Mouse (Mus musculus) lung, adult 2 months (tissue): Measurements from ENCODE around the gene Pon2. TPM values are rescaled to one million over a fixed set of nuclear protein-coding genes. Genes with fewer than 3 reads are reported as not detected.
"Not testable (repeated sequence)": the region's sequence is repeated elsewhere in the genome, so short reads cannot be mapped to it uniquely, and the experiment has no call there.

ENCODE experiments used
- DNase-seq: peaks from one replicate; pipeline ENCODE4 v3.0.0; 2022
- H3K4me1 ChIP-seq: fragments of 200-500 bp; 2 replicates; pipeline ENCODE4 v1.6.1; 2011; ENCODE audit warnings: low read length; ENCODE audit not compliant: control insufficient read depth, insufficient read depth
- H3K4me3 ChIP-seq: fragments of 200-500 bp; replicated peaks from 2 replicates; pipeline ENCODE3; 2011; ENCODE audit warnings: low read depth, mild to moderate bottlenecking, control low read depth, low read length; ENCODE audit errors: extremely low read depth
- CTCF ChIP-seq: fragments of 200-500 bp; IDR thresholded peaks from 2 replicates; pipeline ENCODE4 v1.5.1; 2011; ENCODE audit warnings: mild to moderate bottlenecking, low read length, control low read depth; ENCODE audit not compliant: insufficient read depth
- POLR2A ChIP-seq: fragments of 200-500 bp; IDR thresholded peaks from 2 replicates; pipeline ENCODE4 v1.6.1; 2011; ENCODE audit warnings: low read depth, mild to moderate bottlenecking, control low read depth, low read length, borderline replicate concordance; ENCODE audit errors: extremely low read depth
- WGBS: fragments of 180-500 bp; shearing (Covaris S2); methylation state at CpG from one replicate; pipeline ENCODE4 v1.1.7; 2018; 5-methylcytosine and 5-hydroxymethylcytosine counted together
- polyA plus RNA-seq: library from polyadenylated mRNA; depleted of rRNA; stranded (reverse); fragments of >200 nt; gene quantifications from 2 replicates; pipeline ENCODE4 v1.2.3, GENCODE M21; 2012; rRNA removed

Pon2 gene
- polyA plus RNA-seq, 1 experiment, result 38.2 TPM

DNA sequence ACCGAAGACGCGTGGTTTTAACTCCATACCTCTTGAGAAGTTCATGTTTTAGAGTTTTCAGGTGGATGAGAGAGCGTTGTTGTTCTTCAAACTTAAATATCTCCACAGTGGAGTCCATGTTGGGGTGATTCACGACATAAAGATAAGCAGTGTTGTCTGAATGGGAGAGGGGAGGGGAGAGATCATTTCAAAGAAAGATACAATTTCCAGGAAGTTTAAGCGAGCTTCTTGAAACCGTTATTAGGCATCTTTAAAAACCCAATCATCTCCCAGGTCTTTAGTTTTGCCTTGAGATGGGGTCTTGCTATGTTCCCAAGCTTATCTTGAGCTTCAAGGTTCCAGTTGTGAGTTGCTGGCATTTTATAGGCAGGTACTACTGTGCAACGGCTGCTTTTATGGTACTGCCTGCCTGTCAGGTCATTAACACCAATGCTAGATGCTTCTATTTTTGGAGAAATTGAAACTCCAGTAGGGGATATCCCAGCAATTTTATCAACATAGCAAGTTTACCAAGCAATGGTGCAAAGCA lies 61.3 kb downstream of the Pon2 start:
- WGBS, result 82% methylated on average over 8 of the region's 8 CpGs
- TF ChIP-seq POLR2A (no peak), CTCF (no peak)
- no peak for DNase-seq
- Histone ChIP-seq H3K4me3 (no peak overlapping the region), H3K4me1 (no peaks in the 10 kb centered on the region)

- no peak for DNase-seq
- WGBS, result 61% methylated on average over 3 of the region's 3 CpGs
- TF ChIP-seq CTCF (no peak), POLR2A (no peak)
- H3K4me3 ChIP-seq, result no peak overlapping the region
- H3K4me1 ChIP-seq, result no peaks in the 10 kb centered on the region
Measured at GRCm38 (mm10) chr6:5234563-5234962, 63.7 kb downstream of the Pon2 start.

GRCm38 (mm10) chr6:5233812-5234211 lies 64.4 kb downstream of the Pon2 start:
- peak; percentile 21 for DNase-seq
- Histone ChIP-seq H3K4me3 (no peak overlapping the region), H3K4me1 (no peaks in the 10 kb centered on the region)
- WGBS, result 57% methylated on average over 1 of the region's 1 CpGs
- TF ChIP-seq POLR2A (no peak), CTCF (no peak)

- DNase-seq, result no peak
- TF ChIP-seq CTCF (no peak), POLR2A (no peak)
- WGBS, result 70% methylated on average over 4 of the region's 4 CpGs
- H3K4me1 ChIP-seq, result no peaks in the 10 kb centered on the region
- no peak overlapping the region for H3K4me3 ChIP-seq
Measured at GRCm38 (mm10) chr6:5232022-5232421, 66.2 kb downstream of the Pon2 start.

DNA sequence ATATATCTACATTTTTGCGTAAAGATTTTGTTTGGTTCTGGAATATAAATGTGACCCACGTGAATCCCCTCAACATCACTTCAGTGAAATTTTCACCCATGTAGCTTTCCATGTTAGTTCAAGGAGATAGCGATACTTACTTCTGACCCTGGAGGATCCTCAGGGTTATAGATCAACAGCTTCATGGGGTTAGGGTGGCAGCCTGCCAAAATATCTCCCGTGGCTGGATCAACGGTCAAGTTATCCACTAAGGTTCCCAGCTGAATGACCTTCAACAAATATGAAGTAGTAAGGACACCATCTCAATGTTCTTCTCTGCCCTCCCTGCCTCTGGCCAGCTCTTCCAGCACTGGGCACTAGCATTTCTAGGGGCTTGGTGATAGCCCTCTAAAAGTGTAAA lies 68.0 kb downstream of the Pon2 start:
- TF ChIP-seq CTCF (no peak), POLR2A (no peak)
- DNase-seq, result no peak
- Histone ChIP-seq H3K4me1 (no peaks in the 10 kb centered on the region), H3K4me3 (no peak overlapping the region)
- WGBS, result 67% methylated on average over 5 of the region's 5 CpGs

DNA sequence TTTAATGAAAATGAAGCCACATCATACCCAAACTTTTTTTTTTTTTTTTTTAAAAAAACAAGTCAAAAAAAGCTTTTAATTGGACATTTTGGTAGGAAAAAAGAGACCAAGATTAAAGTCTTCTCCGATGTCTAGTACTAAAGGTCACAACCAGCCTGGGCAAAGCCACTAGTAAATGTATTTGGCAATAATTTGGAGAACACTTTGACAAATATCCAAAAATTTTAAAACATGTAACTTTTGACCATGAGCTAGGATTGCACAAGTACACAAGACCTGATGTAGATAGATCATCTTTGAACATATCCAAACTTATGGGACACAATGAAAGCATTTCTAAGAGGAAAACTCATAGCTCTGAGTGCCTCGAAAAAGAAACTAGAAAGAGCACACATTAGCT lies 74.7 kb downstream of the Pon2 start:
- DNase-seq, H3K4me3 ChIP-seq, H3K4me1 ChIP-seq: not testable (repeated sequence)
- 69% methylated on average over 2 of the region's 2 CpGs for WGBS

- TF ChIP-seq POLR2A, result no peak
- TF ChIP-seq CTCF, result no peak
- no peaks in the 10 kb centered on the region for H3K4me1 ChIP-seq
- WGBS, result 76% methylated on average over 3 of the region's 3 CpGs
- DNase-seq, result no peak
- H3K4me3 ChIP-seq, result no peak overlapping the region
Measured at GRCm38 (mm10) chr6:5222080-5222479, 76.2 kb downstream of the Pon2 start.

- Histone ChIP-seq H3K4me1 (no peaks in the 10 kb centered on the region), H3K4me3 (no peak overlapping the region)
- no peak for DNase-seq
- 91% methylated on average over 4 of the region's 4 CpGs for WGBS
- no peak for TF ChIP-seq POLR2A
- TF ChIP-seq CTCF, result no peak
Measured at GRCm38 (mm10) chr6:5218190-5218589, 80.1 kb downstream of the Pon2 start.

Other genes starting within 250 kb of the Pon2 start
- gene Pon1, start 104.5 kb downstream of the Pon2 start, polyA plus RNA-seq, result 28.5 and 44.0 TPM in 2 replicates
- 28.2 and 39.8 TPM in 2 replicates for gene Pon3, start 42.2 kb downstream of the Pon2 start, polyA plus RNA-seq
- gene Asb4, start 84.9 kb upstream of the Pon2 start, polyA plus RNA-seq, result 0.26 and 0.89 TPM in 2 replicates
- gene Pdk4, start 197.9 kb upstream of the Pon2 start, polyA plus RNA-seq, result 18.0 and 36.6 TPM in 2 replicates